Mouse (Mus musculus): ENCODE data around the gene Gm973. TPM values are rescaled to one million over a fixed set of nuclear protein-coding genes. Genes with fewer than 3 reads are reported as not detected.
A peak's percentile ranks its signal among the peaks of the same experiment; 100 is the strongest.
"Not testable (repeated sequence)": the region's sequence is repeated elsewhere in the genome, so short reads cannot be mapped to it uniquely, and the experiment has no call there.

Gene Gm973
- polyA plus RNA-seq, 1 experiment from 2014 or later = 2.8 TPM

DNA sequence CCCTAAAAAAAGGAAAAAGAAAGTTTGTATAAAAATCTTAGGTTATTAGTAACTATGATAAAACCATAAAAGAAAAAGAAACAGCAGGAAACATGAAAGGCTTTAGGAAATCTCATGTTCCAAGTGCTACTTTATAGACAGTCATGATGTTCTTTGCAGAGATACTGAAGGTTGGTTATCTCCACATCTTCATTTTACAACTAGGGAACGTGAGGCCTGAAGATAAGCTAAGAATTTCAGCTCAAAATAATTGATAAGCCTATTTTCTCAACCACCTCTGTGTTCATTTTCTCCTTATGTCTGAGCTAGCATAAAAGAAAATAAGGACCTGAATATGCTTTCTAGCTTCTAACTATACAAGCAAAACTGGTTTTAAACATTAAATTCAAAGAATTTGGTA is 126.4 kb downstream of the Gm973 start:
- Histone ChIP-seq H3K9ac (no peak overlapping the region), H3K4me2 (no peak overlapping the region), H3K27me3 (no peaks in the 10 kb centered on the region), H3K27ac (no peak overlapping the region), H3K4me3 (no peak overlapping the region), H3K4me1 (no peaks in the 10 kb centered on the region), H3K9me3 (0 out of 2 replicates have a peak, but pooled peaks cover 3% of the 10 kb centered on the region), H3K36me3 (peaks cover 47% of the 10 kb centered on the region)
- 81% methylated on average over 1 of the region's 1 CpGs for WGBS
- no peak for ATAC-seq (ENCODE audit: insufficient number of reproducible peaks, insufficient read depth, low FRiP score, low TSS enrichment, low read depth)

DNA sequence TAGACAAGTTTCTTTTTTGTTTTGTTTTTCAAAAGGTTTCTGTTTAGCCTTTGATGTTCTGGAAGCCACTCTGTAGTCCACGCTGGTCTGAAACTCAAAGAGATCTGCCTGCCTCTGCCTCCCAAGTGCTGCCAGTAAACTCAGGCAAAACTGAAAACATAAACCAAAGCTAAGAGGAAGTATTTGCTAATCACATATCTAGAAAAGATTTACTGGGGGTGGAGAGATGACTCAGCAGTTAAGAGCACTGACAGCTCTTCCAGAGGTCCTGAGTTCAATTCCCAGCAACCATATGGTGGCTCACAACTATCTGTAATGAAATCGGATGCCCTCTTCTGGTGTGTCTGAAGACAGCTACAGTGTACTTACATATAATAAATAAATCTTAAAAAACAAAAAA is 130.4 kb downstream of the Gm973 start:
- H3K27me3 ChIP-seq; H3K9ac ChIP-seq; H3K9me3 ChIP-seq; H3K4me1 ChIP-seq; H3K4me3 ChIP-seq; H3K27ac ChIP-seq; H3K4me2 ChIP-seq; ATAC-seq (ENCODE audit: insufficient number of reproducible peaks, insufficient read depth, low FRiP score, low TSS enrichment, low read depth): not testable (repeated sequence)
- H3K36me3 ChIP-seq = peaks cover 61% of the 10 kb centered on the region
- whole genome bisulfite sequencing = 95% methylated on average over 2 of the region's 2 CpGs

DNA sequence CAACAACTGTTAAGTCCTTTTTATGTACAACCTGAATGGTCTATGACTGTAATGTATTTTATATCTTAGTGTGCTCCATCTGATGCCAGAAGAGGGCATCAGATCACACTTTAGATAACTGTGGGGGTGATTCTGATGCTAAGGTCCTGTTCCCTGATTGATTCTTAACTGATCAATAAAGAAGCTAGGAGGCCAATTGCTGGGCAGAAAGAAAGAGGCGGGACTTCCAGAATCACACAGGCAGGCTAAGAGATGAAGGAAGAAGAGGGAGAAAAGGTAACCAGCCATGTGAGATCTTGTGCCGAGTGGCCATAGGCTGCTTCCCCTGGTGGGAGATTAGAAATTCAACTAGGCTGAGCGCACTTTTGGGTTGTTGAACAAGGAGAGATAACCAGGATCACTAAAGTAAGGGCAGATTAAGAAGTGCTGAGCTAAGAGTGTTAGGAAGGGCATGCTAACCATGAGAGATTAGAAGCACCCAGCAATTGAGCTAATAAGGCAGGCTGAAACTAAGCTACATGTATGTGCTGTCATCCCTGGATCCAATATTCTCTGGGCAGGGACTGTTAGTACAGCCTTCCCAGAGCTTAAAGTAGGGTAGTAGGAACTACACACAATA is 135.2 kb downstream of the Gm973 start:
- WGBS = 94% methylated on average over 3 of the region's 3 CpGs
- no peak overlapping the region for H3K4me3 ChIP-seq
- H3K27me3 ChIP-seq = no peaks in the 10 kb centered on the region
- 0 out of 2 replicates have a peak, but pooled peaks cover 3% of the 10 kb centered on the region for H3K9me3 ChIP-seq
- H3K36me3 ChIP-seq = peaks cover 64% of the 10 kb centered on the region
- no peak overlapping the region for H3K27ac ChIP-seq
- H3K4me2 ChIP-seq = no peak overlapping the region
- ATAC-seq (ENCODE audit: insufficient number of reproducible peaks, insufficient read depth, low FRiP score, low TSS enrichment, low read depth) = no peak
- no peaks in the 10 kb centered on the region for H3K4me1 ChIP-seq
- H3K9ac ChIP-seq = no peak overlapping the region

DNA sequence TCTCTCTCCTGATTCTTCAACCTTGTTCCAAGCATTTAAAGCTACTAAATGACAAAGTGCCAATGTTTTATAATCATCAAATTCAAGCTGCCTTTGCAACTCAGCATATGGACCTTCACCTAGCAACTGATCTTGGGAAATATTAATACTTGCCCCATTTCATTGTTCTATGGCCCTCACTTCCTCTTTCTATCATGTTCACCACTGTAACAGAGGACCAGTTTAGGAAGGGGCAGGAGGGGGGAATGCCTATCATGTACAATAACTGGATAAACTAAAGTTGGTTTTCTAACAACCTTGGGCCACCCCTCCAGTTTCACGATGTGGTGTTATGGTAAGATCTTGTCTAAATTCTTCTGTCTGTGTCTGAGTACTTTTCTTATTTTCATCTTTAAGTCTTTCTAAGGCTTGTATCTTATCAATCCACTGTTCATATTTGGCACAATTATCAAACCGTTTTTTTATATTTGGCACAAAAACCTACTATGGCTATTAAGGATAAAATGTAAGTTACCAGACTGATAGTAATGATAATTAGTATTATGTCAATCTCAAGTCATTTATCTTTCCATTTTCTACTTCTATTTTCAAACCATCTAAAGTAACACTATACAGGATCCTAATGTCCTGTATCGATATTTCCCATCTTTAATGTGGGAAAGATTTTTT is 137.3 kb downstream of the Gm973 start:
- WGBS = 87% methylated on average over 3 of the region's 3 CpGs
- Histone ChIP-seq H3K36me3 (peaks cover 45% of the 10 kb centered on the region), H3K27me3 (no peaks in the 10 kb centered on the region), H3K4me2 (no peak overlapping the region), H3K4me1 (no peaks in the 10 kb centered on the region), H3K9ac (no peak overlapping the region), H3K9me3 (no peaks in the 10 kb centered on the region), H3K27ac (no peak overlapping the region), H3K4me3 (no peak overlapping the region)
- no peak for ATAC-seq (ENCODE audit: insufficient number of reproducible peaks, insufficient read depth, low FRiP score, low TSS enrichment, low read depth)

DNA sequence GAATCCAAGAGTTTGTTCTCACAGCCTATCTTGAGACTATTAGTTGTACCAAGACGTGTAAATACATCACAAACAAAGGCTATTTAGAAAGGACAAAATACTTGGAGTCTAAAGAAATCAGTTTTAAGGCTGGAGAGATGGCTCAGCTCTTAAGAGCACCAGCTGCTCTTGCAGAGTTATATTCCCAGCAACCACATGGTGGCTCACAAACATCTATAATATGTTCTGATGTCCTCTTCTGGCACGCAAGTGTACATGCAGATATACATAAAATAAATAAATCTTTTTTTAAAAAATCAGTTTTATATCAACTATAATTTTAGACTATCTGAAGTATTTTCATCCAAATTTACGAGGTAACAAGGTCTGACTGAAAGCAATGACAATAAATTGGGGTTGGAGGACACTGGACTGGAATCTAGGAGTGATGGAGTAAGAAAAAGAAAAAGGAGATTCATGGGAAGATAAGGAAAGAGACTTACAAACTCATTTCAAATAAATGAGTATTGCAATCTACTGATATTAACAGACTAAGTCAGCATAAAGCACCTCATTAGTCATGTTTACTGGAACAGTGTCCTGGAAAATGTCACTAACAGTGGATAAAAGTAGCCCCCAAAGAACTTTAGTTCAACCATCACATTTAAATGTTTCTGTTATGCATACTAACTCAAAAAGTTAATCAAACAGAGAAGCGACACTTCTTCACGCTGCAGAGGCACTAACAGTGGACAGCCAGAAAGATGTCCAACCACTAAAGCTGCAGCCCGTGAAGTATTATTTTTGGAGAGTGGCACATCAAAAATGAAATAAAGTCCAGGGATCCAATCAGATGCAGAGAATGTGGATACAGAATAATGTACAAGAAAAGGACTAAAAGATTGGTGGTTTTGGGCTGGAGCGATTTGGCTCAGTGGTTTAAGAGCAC is 140.4 kb downstream of the Gm973 start:
- WGBS = 90% methylated on average over 7 of the region's 7 CpGs

DNA sequence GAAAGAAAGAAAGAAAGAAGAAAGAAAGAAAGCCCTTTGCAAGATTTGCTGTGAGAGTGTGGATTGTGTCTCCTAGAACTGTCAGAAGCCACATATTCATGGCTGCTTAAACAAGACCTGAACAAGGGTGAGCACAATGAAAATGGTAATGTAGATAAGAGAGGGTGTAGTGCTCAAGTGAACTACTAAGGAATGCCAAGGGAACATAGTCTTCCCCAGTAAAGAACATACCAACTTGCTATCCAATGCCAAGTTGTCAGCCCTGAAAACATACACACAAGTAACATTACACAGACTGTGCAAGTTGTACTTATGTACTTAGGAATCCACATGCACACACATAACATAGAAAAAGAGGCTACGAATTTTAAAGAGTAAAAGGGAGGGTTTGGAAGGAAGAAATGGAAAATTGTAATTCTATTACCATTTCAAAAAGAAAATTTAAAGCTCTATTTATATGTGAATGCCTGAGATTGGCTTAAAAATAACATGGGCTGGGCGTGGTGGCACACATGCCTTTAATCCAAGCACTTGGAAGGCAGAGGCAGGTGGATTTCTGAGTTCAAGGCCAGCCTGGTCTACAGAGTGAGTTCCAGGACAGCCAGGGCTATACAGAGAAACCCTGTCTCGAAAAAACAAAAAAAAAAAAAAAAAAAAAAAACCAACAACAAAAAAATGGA is 147.5 kb downstream of the Gm973 start:
- no peak for ATAC-seq (ENCODE audit: insufficient number of reproducible peaks, insufficient read depth, low FRiP score, low TSS enrichment, low read depth)
- Histone ChIP-seq H3K9me3 (no peaks in the 10 kb centered on the region), H3K4me3 (no peak overlapping the region), H3K4me2 (no peak overlapping the region), H3K27ac (no peak overlapping the region), H3K9ac (no peak overlapping the region), H3K27me3 (no peaks in the 10 kb centered on the region), H3K36me3 (no peaks in the 10 kb centered on the region), H3K4me1 (peaks cover 4% of the 10 kb centered on the region; the same call in 1 of the 2 replicates)
- whole genome bisulfite sequencing = 86% methylated on average over 3 of the region's 3 CpGs

More for the DNA sequence above, 140.4 kb downstream of the Gm973 start:
- H3K4me3 ChIP-seq = no peak overlapping the region
- no peaks in the 10 kb centered on the region for H3K27me3 ChIP-seq
- H3K9ac ChIP-seq = no peak overlapping the region
- H3K36me3 ChIP-seq = peaks cover 26% of the 10 kb centered on the region
- no peak overlapping the region for H3K4me2 ChIP-seq
- no peaks in the 10 kb centered on the region for H3K9me3 ChIP-seq
- no peak for ATAC-seq (ENCODE audit: insufficient number of reproducible peaks, insufficient read depth, low FRiP score, low TSS enrichment, low read depth)
- H3K27ac ChIP-seq = no peak overlapping the region
- no peaks in the 10 kb centered on the region for H3K4me1 ChIP-seq

DNA sequence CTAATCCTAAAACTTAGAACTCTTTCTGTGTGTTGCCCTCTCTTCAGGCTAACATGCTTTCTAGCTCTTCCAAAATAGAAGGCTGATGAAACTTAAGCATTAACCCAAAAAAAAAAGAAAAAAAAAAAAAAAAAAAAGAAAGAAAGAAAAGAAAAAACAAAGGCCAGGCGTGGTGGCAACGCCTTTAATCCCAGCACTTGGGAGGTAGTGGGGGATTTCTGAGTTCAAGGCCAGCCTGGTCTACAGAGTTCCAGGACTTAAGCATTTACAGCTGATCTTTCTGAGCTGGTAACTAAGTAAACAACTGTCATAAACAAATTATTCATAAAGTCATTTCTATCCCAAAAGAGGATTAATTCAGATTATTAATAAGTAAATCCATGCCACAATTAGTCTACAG is 152.8 kb downstream of the Gm973 start:
- Histone ChIP-seq H3K27me3 (no peaks in the 10 kb centered on the region), H3K27ac (no peak overlapping the region), H3K36me3 (no peaks in the 10 kb centered on the region), H3K9me3 (no peaks in the 10 kb centered on the region), H3K4me1 (peaks cover 10% of the 10 kb centered on the region; the same call in 1 of the 2 replicates), H3K4me3 (no peak overlapping the region), H3K9ac (no peak overlapping the region), H3K4me2 (peak overlapping the region; percentile 84)
- no peak for ATAC-seq (ENCODE audit: insufficient number of reproducible peaks, insufficient read depth, low FRiP score, low TSS enrichment, low read depth)
- WGBS = 82% methylated on average over 2 of the region's 2 CpGs

DNA sequence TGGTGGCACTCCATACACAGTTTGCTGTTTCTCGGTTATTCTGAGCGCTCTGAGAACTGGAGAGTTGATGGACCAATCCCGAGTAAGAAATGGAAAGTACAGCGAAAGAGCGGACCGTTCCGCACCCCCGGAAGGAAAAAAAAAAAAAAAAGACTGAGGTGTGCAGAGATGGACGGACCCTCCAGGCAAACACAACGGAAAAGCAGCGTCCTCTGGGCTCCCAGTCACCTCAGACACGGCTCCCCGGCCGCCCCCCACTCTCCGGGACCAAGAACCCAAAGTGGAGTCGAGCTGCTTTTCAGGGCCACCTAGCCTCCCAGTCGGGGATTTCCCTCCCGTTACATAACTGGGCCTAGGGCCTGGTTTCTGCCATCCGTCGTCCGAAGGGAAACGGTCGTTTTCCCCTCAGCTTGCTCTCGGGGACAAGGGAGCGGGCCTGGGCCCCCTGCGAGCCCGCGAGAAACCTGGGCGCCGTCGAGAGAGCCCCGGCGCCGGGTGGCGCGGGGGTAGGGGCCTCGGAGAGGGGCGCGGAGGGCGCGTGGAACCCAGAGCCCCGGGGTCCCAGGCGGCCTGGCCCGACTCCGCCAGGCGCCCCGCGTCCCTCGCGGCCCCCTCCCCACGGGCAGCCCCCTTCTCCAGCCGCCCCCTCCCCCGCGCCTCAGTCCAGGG is 154.0 kb downstream of the Gm973 start:
- Histone ChIP-seq H3K27me3 (no peaks in the 10 kb centered on the region), H3K4me2 (peak overlapping the region; percentile 84), H3K4me3 (peak overlapping the region; percentile 98), H3K9ac (peak overlapping the region; percentile 99), H3K27ac (peak overlapping the region; percentile 97), H3K36me3 (no peaks in the 10 kb centered on the region), H3K9me3 (no peaks in the 10 kb centered on the region), H3K4me1 (peaks cover 10% of the 10 kb centered on the region; the same call in 1 of the 2 replicates)
- under 1% methylated on average over 48 of the region's 54 CpGs for WGBS
- peak; percentile 72; the same call in 1 of the 2 replicates for ATAC-seq (ENCODE audit: insufficient number of reproducible peaks, insufficient read depth, low FRiP score, low TSS enrichment, low read depth)

DNA sequence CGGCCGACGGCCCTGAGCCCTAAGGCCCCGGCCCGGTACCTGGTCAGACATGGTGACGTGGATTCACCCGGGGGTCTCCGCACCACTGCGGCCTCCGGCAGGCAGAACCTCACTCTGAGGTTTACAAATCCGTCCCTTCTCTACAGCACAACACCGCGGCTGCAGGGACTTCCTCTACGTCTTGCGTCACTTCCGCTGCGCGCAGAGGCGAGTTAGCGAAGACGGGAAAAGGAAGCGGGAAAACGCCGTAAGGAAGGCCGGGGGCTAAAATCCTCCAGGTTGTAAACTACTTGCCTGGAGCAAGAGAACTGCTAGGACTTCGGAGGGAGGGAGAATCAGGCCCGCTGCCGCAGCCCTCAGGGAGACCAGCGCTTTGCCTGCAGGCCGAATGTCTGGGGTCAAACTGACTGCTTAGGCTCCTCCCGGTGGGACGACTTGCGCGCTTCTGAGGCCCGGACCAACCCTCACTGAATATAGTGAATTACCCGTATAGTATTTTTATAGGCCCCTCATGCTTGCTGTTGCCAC is 154.6 kb downstream of the Gm973 start, which contains the start of gene Sumo1:
TSS of gene Sumo1 (minus strand) at position 194 of the 528 bp plus-strand sequence.
- peak within 1 kb of the TSS; percentile 97 for H3K27ac ChIP-seq
- peak within 1 kb of the TSS; percentile 84 for H3K4me2 ChIP-seq
- no peaks in the 10 kb centered on the region for H3K27me3 ChIP-seq
- peak within 1 kb of the TSS; percentile 99 for H3K9ac ChIP-seq
- ATAC-seq (ENCODE audit: insufficient number of reproducible peaks, insufficient read depth, low FRiP score, low TSS enrichment, low read depth) = peak; percentile 88
- WGBS = under 1% methylated on average over 36 of the region's 36 CpGs
- H3K9me3 ChIP-seq = no peaks in the 10 kb centered on the region
- H3K4me3 ChIP-seq = peak within 1 kb of the TSS; percentile 98
- peaks cover 10% of the 10 kb centered on the region; the same call in 1 of the 2 replicates for H3K4me1 ChIP-seq
- 0 out of 2 replicates have a peak, but pooled peaks cover 3% of the 10 kb centered on the region for H3K36me3 ChIP-seq

DNA sequence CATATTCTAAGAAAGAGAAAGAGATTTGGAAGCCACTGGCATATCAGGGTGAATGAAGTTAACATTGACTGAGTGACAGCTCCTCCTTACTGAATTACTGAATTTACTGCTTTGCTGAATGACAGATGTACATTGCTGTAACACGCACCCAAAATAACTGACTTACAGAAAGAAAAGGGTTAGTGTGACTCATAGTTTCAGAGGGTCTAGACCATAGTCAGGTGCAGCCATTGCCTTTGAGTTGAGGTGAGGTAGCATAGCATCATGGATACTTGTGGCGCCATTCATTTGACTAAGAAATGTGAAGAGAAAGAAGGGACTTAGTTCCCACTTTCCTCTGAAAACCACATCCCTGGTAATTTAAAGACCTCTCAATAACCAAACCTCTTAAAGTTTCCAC is 157.6 kb downstream of the Gm973 start:
- no peaks in the 10 kb centered on the region for H3K27me3 ChIP-seq
- no peak overlapping the region for H3K27ac ChIP-seq
- 95% methylated on average over 2 of the region's 2 CpGs for WGBS
- H3K9ac ChIP-seq = no peak overlapping the region
- no peak overlapping the region for H3K4me3 ChIP-seq
- H3K9me3 ChIP-seq = no peaks in the 10 kb centered on the region
- H3K36me3 ChIP-seq = 0 out of 2 replicates have a peak, but pooled peaks cover 3% of the 10 kb centered on the region
- ATAC-seq (ENCODE audit: insufficient number of reproducible peaks, insufficient read depth, low FRiP score, low TSS enrichment, low read depth) = no peak
- peaks cover 5% of the 10 kb centered on the region; the same call in 1 of the 2 replicates for H3K4me1 ChIP-seq
- H3K4me2 ChIP-seq = no peak overlapping the region

Data from embryonic facial prominence, embryonic 13.5 days (tissue).